Mouse (Mus musculus) adrenal gland, postnatal 0 days (tissue): ENCODE results near the gene Tmem35b. TPM values are rescaled to one million over a fixed set of nuclear protein-coding genes. Genes with fewer than 3 reads are reported as not detected.

ENCODE experiments used
- polyA plus RNA-seq: library from polyadenylated mRNA; unstranded; fragments of >200 nt; fragmentation: Nextera tagmentation; extraction: Ambion mirVana; gene quantifications from 2 replicates; pipeline ENCODE4 v1.2.1, GENCODE M21; 2015

Tmem35b gene
- 39.4 and 62.7 TPM in 2 replicates for polyA plus RNA-seq

GRCm38 (mm10) chr4:127123391-127123790 lies at the start of gene Tmem35b:
TSS of gene Tmem35b (plus strand) at chr4:127123691.

GRCm38 (mm10) chr4:127076875-127077548 lies 46.5 kb upstream of the Tmem35b start, which contains the start of gene Zmym6:
TSS of gene Zmym6 (plus strand) at chr4:127077383.

GRCm38 (mm10) chr4:127168914-127169345 lies 45.4 kb downstream of the Tmem35b start, which contains the start of gene Dlgap3:
TSS of gene Dlgap3 (plus strand) at chr4:127169204.

Other genes starting within 250 kb of the Tmem35b start
- gene Zmym4, start 155.6 kb upstream of the Tmem35b start, polyA plus RNA-seq, result 10.0 and 18.0 TPM in 2 replicates
- 56.8 and 61.3 TPM in 2 replicates for gene Sfpq, start 102.4 kb upstream of the Tmem35b start, polyA plus RNA-seq
- gene Zmym1, start 62.5 kb upstream of the Tmem35b start, polyA plus RNA-seq, result 9.0 and 9.1 TPM in 2 replicates
- gene Zmym6, start 46.3 kb upstream of the Tmem35b start, polyA plus RNA-seq, result 8.1 and 10.1 TPM in 2 replicates
- gene Dlgap3, start 45.5 kb downstream of the Tmem35b start, polyA plus RNA-seq, result 6.5 and 7.5 TPM in 2 replicates
- 58.9 and 65.1 TPM in 2 replicates for gene Smim12, start 120.1 kb downstream of the Tmem35b start, polyA plus RNA-seq
- 7.7 and 11.4 TPM in 2 replicates for gene Gja4, start 190.3 kb downstream of the Tmem35b start, polyA plus RNA-seq
- 0.38 and 0.55 TPM in 2 replicates for gene Gjb3, start 207.2 kb downstream of the Tmem35b start, polyA plus RNA-seq
- gene Gjb4, start 230.4 kb downstream of the Tmem35b start, polyA plus RNA-seq, result 0.39 and 0.43 TPM in 2 replicates
- 2.6 and 3.1 TPM in 2 replicates for gene Gjb5, start 234.5 kb downstream of the Tmem35b start, polyA plus RNA-seq